Mouse (Mus musculus) cerebellum, adult 2 months (tissue): ENCODE measurements around the gene Itpa. TPM values are rescaled to one million over a fixed set of nuclear protein-coding genes. Genes with fewer than 3 reads are reported as not detected.

Source experiments
- DNase-seq, 2 experiments: peaks; one replicate each; pipeline ENCODE4 v3.0.0; 2021
- H3K27ac ChIP-seq: fragments of 200-500 bp; 2 replicates; pipeline ENCODE4 v1.5.1; 2012; ENCODE audit warnings: low read length, control low read depth, inconsistent platforms; ENCODE audit not compliant: insufficient read depth
- H3K27me3 ChIP-seq: fragments of 200-500 bp; 2 replicates; pipeline ENCODE4 v1.6.1; 2012; ENCODE audit warnings: inconsistent platforms, mild to moderate bottlenecking, low read length, moderate library complexity; ENCODE audit not compliant: control insufficient read depth, insufficient read depth
- H3K4me1 ChIP-seq: fragments of 200-500 bp; 2 replicates; pipeline ENCODE4 v1.6.1; 2011; ENCODE audit warnings: low read length; ENCODE audit not compliant: control insufficient read depth, insufficient read depth
- H3K4me3 ChIP-seq: fragments of 200-500 bp; replicated peaks from 2 replicates; pipeline ENCODE3; 2011; ENCODE audit warnings: mild to moderate bottlenecking, low read depth, low read length, control low read depth; ENCODE audit not compliant: insufficient read depth
- CTCF ChIP-seq: fragments of 200-500 bp; IDR thresholded peaks from 2 replicates; pipeline ENCODE4 v1.5.1; 2011; ENCODE audit warnings: low read depth, mild to moderate bottlenecking, control low read depth, low read length, moderate library complexity, borderline replicate concordance; ENCODE audit not compliant: insufficient read depth
- POLR2A ChIP-seq: fragments of 200-500 bp; IDR thresholded peaks from 2 replicates; pipeline ENCODE4 v1.6.1; 2011; ENCODE audit warnings: low read length, control low read depth, borderline replicate concordance; ENCODE audit not compliant: insufficient read depth
- WGBS: fragments of 180-500 bp; shearing (Covaris S2); methylation state at CpG from one replicate; pipeline ENCODE4 v1.1.7; 2018; 5-methylcytosine and 5-hydroxymethylcytosine counted together
- polyA plus RNA-seq: library from polyadenylated mRNA; depleted of rRNA; stranded (reverse); fragments of >200 nt; gene quantifications from 2 replicates; pipeline ENCODE4 v1.2.3, GENCODE M21; 2012

Gene Itpa
- polyA plus RNA-seq, 1 experiment: 50.7 TPM

GRCm38 (mm10) chr2:130658530-130658929 lies 8.9 kb upstream of the Itpa start:
- H3K4me3 ChIP-seq: no peak overlapping the region
- H3K27me3 ChIP-seq: no peaks in the 10 kb centered on the region
- H3K27ac ChIP-seq: no peak overlapping the region
- 95% methylated on average over 10 of the region's 10 CpGs for WGBS
- H3K4me1 ChIP-seq: peaks cover 4% of the 10 kb centered on the region
- no peak for DNase-seq
- TF ChIP-seq POLR2A (no peak), CTCF (no peak)

GRCm38 (mm10) chr2:130663342-130663741 lies 4.1 kb upstream of the Itpa start:
- H3K4me3 ChIP-seq: peak overlapping the region; percentile 75
- H3K27ac ChIP-seq: peak overlapping the region; percentile 32; the same call in 1 of the 2 replicates
- WGBS: 71% methylated on average over 11 of the region's 11 CpGs

GRCm38 (mm10) chr2:130664102-130664701 lies 3.2 kb upstream of the Itpa start, which contains the start of gene Ddrgk1:
TSS of gene Ddrgk1 (minus strand) at chr2:130664659.
- TF ChIP-seq POLR2A (peak; percentile 88), CTCF (no peak; the same call in 1 of the 2 replicates)
- under 1% methylated on average over 40 of the region's 40 CpGs for WGBS
- H3K4me3 ChIP-seq: peak within 1 kb of the TSS; percentile 75

More at GRCm38 (mm10) chr2:130663342-130663741, 4.1 kb upstream of the Itpa start:
- no peak for TF ChIP-seq CTCF
- Histone ChIP-seq H3K27me3 (no peaks in the 10 kb centered on the region), H3K4me1 (peaks cover 7% of the 10 kb centered on the region)
- DNase-seq: peak in 1 of 2 experiments; percentile 18

GRCm38 (mm10) chr2:130677211-130677610 lies 9.8 kb downstream of the Itpa start:
- H3K27me3 ChIP-seq: no peaks in the 10 kb centered on the region
- no peak overlapping the region for H3K27ac ChIP-seq
- DNase-seq: no peak
- TF ChIP-seq CTCF (no peak), POLR2A (no peak)
- no peaks in the 10 kb centered on the region for H3K4me1 ChIP-seq
- 91% methylated on average over 10 of the region's 10 CpGs for WGBS
- H3K4me3 ChIP-seq: no peak overlapping the region

More at GRCm38 (mm10) chr2:130664102-130664701, 3.2 kb upstream of the Itpa start, which contains the start of gene Ddrgk1:
- Histone ChIP-seq H3K27me3 (no peaks in the 10 kb centered on the region), H3K27ac (peak within 1 kb of the TSS; percentile 96), H3K4me1 (peaks cover 8% of the 10 kb centered on the region)
- DNase-seq: peak; percentile 97

- DNase-seq: no peak
- Histone ChIP-seq H3K27me3 (no peaks in the 10 kb centered on the region), H3K4me1 (no peaks in the 10 kb centered on the region), H3K4me3 (no peak overlapping the region), H3K27ac (no peak overlapping the region)
- TF ChIP-seq POLR2A (no peak), CTCF (no peak)
- WGBS: 83% methylated on average over 12 of the region's 12 CpGs
Observed at GRCm38 (mm10) chr2:130679154-130679553, 11.7 kb downstream of the Itpa start.

GRCm38 (mm10) chr2:130679899-130680298 lies 12.5 kb downstream of the Itpa start:
- TF ChIP-seq CTCF (no peak), POLR2A (no peak)
- Histone ChIP-seq H3K27ac (no peak overlapping the region), H3K27me3 (no peaks in the 10 kb centered on the region), H3K4me1 (no peaks in the 10 kb centered on the region), H3K4me3 (no peak overlapping the region)
- no peak for DNase-seq
- 92% methylated on average over 6 of the region's 6 CpGs for WGBS

- H3K4me1 ChIP-seq: no peaks in the 10 kb centered on the region
- no peak for DNase-seq
- no peak for TF ChIP-seq CTCF
- no peak for TF ChIP-seq POLR2A
- no peaks in the 10 kb centered on the region for H3K27me3 ChIP-seq
- H3K27ac ChIP-seq: no peak overlapping the region
- H3K4me3 ChIP-seq: no peak overlapping the region
- 56% methylated on average over 3 of the region's 3 CpGs for WGBS
Observed at GRCm38 (mm10) chr2:130681531-130681930, 14.1 kb downstream of the Itpa start.

GRCm38 (mm10) chr2:130685426-130685825 lies 18.0 kb downstream of the Itpa start:
- DNase-seq: no peak
- WGBS: 86% methylated on average over 9 of the region's 9 CpGs
- H3K27ac ChIP-seq: no peak overlapping the region
- no peaks in the 10 kb centered on the region for H3K27me3 ChIP-seq
- H3K4me3 ChIP-seq: no peak overlapping the region
- no peaks in the 10 kb centered on the region for H3K4me1 ChIP-seq
- TF ChIP-seq POLR2A (no peak), CTCF (no peak)
